Mouse (Mus musculus) limb, embryonic 14.5 days (tissue): ENCODE results near the gene Zranb2. TPM values are rescaled to one million over a fixed set of nuclear protein-coding genes. Genes with fewer than 3 reads are reported as not detected.

Experiments used
- ATAC-seq: fragments of 200-750 bp; cut with Nextera tagmentation; 2 replicates; pipeline ENCODE4 v1.8.0; 2017; ENCODE audit warnings: low read depth, moderate number of reproducible peaks, moderate TSS enrichment; ENCODE audit not compliant: low FRiP score
- DNase-seq: peaks from one replicate; pipeline ENCODE4 v3.0.0-alpha.2; 2015; ENCODE audit warnings: low spot score
- H3K27ac ChIP-seq: fragments of 300-500 bp; sonication (generic); replicated peaks from 2 replicates; pipeline ENCODE4 v1.5.1; 2014; ENCODE audit warnings: low read depth, mild to moderate bottlenecking, low read length, moderate library complexity, mixed read lengths
- H3K27me3 ChIP-seq: fragments of 300-500 bp; sonication (generic); 2 replicates; pipeline ENCODE4 v1.6.1; 2014; ENCODE audit warnings: low read length, mixed read lengths; ENCODE audit not compliant: control insufficient read depth, insufficient read depth
- H3K36me3 ChIP-seq: fragments of 300-500 bp; sonication (generic); 2 replicates; pipeline ENCODE4 v1.6.1; 2014; ENCODE audit warnings: mild to moderate bottlenecking, low read length, moderate library complexity, mixed read lengths; ENCODE audit not compliant: control insufficient read depth, insufficient read depth
- H3K4me1 ChIP-seq: fragments of 300-500 bp; sonication (generic); 2 replicates; pipeline ENCODE4 v1.6.1; 2014; ENCODE audit warnings: antibody characterized with exemption, low read length, mixed read lengths; ENCODE audit not compliant: control insufficient read depth, insufficient read depth
- H3K4me2 ChIP-seq: fragments of 300-500 bp; sonication (generic); replicated peaks from 2 replicates; pipeline ENCODE4 v1.6.1; 2014; ENCODE audit warnings: low read depth, mild to moderate bottlenecking, low read length, moderate library complexity; ENCODE audit not compliant: severe bottlenecking
- H3K4me3 ChIP-seq: fragments of 300-500 bp; sonication (generic); replicated peaks from 2 replicates; pipeline ENCODE4 v1.5.1; 2014; ENCODE audit warnings: low read length
- H3K9ac ChIP-seq: fragments of 300-500 bp; sonication (generic); 2 replicates; pipeline ENCODE4 v1.6.1; 2014; ENCODE audit warnings: mild to moderate bottlenecking, low read depth, low read length, moderate library complexity; ENCODE audit not compliant: severe bottlenecking
- H3K9me3 ChIP-seq: fragments of 300-500 bp; sonication (generic); 2 replicates; pipeline ENCODE4 v1.6.1; 2016; ENCODE audit warnings: low read length; ENCODE audit not compliant: control insufficient read depth
- POLR2A ChIP-seq: fragments of 200-500 bp; IDR thresholded peaks from 2 replicates; pipeline ENCODE4 v1.8.0; 2012; ENCODE audit warnings: inconsistent platforms, mild to moderate bottlenecking, moderate library complexity, borderline replicate concordance; ENCODE audit not compliant: insufficient read depth, insufficient read length; ENCODE audit errors: extremely low read depth
- WGBS: fragments of 180-500 bp; shearing (Covaris S2); extraction: QIAGEN DNeasy Blood & Tissue Kit; methylation state at CpG from one replicate; pipeline ENCODE4 v1.1.7; 2014; 5-methylcytosine and 5-hydroxymethylcytosine counted together
- polyA plus RNA-seq, 2 experiments: library from polyadenylated mRNA; depleted of rRNA in 1 of 2; stranded (reverse) in 1 of 2; unstranded in 1 of 2; fragments of >200 nt; fragmentation: Nextera tagmentation in 1 of 2; extraction: Ambion mirVana in 1 of 2; gene quantifications; 2 replicates each; pipeline versions ENCODE4 v1.2.1 to v1.2.3; 2012 to 2014

Zranb2 gene
- polyA plus RNA-seq, 2 experiments = 97.7 to 105 TPM

DNA sequence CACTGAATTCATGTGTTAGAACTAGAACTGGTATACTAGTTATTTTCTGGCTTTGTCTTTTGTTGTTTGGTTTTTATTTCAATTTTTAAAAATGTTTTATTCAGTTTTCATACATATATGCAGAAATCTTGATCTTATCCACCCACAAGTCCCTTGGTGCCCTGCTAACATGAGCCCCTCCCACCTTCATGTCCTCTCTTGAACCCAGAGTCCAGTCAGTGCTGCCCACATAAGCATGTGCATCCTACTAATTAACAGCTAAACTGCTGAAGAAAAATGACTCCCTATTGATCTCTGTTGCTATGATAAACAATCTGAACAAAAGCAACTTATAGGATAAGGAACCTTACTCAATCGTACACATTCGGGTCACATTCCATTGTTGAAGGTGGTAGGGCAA lies 15.4 kb downstream of the Zranb2 start:
- ATAC-seq (no peak), DNase-seq (no peak)
- 98% methylated on average over 2 of the region's 2 CpGs for WGBS
- no peak overlapping the region for H3K4me3 ChIP-seq
- TF ChIP-seq POLR2A = no peak
- H3K27ac ChIP-seq = no peak overlapping the region
- H3K4me1 ChIP-seq = no peaks in the 10 kb centered on the region
- H3K9ac ChIP-seq = no peak overlapping the region
- H3K9me3 ChIP-seq = no peaks in the 10 kb centered on the region
- H3K36me3 ChIP-seq = peaks cover 45% of the 10 kb centered on the region
- H3K27me3 ChIP-seq = no peaks in the 10 kb centered on the region
- H3K4me2 ChIP-seq = no peak overlapping the region

DNA sequence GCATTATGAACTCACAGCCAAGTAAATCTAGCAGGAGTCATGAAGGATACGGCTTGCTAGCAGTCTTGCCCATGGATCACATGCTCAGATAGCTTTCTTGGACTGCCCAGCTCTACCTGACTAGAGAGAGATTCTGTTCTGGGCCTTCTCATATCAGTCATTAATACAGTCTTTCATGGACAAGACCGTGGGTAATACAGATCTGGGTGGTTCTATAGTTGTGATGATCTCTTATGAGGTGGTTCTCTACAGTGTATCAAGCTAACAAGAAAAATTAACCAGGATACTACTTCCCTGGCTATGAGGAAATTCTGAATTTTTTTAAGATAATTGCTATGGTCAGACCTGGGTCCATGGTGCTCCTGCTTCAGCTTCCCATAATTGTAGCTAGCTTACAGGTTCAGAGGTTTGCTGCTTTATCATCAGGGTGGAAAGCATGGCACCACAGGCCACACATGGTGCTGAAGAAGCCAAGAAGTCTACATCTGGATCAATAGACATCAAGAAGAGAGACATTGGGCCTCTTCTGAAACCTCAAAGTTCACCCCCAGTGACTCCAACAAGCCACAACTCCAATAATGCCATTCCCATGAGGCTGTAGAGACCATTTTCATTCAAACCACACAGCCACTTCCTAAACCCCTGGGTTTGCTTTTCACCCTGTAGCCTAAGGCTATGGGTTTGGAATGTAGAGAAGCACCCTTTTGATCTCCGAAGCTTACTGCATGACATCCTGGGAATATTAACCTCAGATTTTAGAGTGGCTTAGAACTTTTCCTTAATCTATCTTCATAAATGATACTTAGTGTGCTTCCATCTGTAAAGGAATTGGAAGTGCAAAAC lies 16.0 kb downstream of the Zranb2 start:
- Histone ChIP-seq H3K4me1 (no peaks in the 10 kb centered on the region), H3K4me2 (no peak overlapping the region), H3K9me3 (no peaks in the 10 kb centered on the region), H3K36me3 (peaks cover 39% of the 10 kb centered on the region), H3K4me3 (no peak overlapping the region), H3K27me3 (no peaks in the 10 kb centered on the region), H3K9ac (no peak overlapping the region), H3K27ac (no peak overlapping the region)
- 96% methylated on average over 3 of the region's 3 CpGs for WGBS
- no peak for DNase-seq
- no peak for ATAC-seq
- TF ChIP-seq POLR2A = no peak

DNA sequence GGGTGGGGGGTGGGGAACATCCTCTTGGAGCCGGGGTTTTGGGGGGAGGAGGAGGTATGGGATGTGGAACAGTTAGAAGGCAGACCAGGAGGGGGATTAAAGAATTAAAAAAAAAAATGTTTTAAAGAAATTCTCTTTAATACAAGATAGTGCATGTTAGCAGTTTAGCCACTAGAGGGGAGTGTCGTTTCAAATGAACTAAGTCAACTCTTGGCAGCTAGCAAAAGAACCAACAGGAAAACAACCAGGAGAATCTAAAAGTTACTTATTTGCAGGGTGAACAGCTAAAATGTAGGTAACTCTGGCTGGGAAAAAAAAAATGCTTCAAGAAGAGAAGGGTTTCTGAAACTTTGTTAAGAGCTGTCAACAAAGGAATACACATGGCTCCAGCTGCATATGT lies 31.2 kb downstream of the Zranb2 start:
- WGBS = 16% methylated on average over 2 of the region's 2 CpGs
- no peak for ATAC-seq
- no peak overlapping the region for H3K27ac ChIP-seq
- H3K27me3 ChIP-seq = peaks cover 33% of the 10 kb centered on the region
- peaks cover 10% of the 10 kb centered on the region; the same call in 1 of the 2 replicates for H3K4me1 ChIP-seq
- peak; percentile 87 for DNase-seq
- TF ChIP-seq POLR2A = no peak
- H3K9ac ChIP-seq = no peak overlapping the region
- no peaks in the 10 kb centered on the region for H3K9me3 ChIP-seq
- H3K4me3 ChIP-seq = no peak overlapping the region
- no peak overlapping the region for H3K4me2 ChIP-seq
- no peaks in the 10 kb centered on the region for H3K36me3 ChIP-seq

DNA sequence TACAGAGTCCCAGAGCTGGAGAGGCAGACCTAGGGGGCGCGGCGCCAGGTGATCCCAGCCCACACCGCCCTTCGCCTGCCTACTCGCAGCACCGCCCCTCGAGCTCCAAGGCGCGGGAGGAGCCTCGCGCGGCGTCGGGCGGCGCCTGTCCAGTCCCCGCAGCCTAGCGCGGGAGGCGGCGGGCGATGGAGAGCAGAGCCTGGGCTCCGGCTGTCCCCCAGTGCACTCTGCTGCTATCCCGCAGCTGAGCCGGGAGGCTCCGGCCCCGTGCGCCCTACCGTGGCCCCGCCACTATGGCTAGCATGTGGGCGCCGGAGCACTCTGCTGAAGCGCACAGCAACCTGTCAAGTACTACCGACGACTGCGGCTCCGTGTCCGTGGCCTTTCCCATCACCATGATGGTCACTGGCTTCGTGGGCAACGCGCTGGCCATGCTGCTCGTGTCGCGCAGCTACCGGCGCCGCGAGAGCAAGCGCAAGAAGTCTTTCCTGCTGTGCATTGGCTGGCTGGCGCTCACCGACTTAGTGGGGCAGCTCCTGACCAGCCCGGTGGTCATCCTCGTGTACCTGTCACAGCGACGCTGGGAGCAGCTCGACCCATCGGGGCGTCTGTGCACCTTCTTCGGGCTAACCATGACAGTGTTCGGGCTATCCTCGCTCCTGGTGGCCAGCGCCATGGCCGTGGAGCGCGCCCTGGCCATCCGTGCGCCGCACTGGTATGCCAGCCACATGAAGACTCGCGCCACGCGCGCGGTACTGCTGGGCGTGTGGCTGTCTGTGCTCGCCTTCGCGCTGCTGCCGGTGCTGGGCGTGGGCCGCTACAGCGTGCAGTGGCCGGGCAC lies 33.0 kb downstream of the Zranb2 start, which contains the start of gene Ptger3:
Gene Ptger3, plus strand, starts transcription at position 168 of the 841 bp plus-strand sequence.
- peak within 1 kb of the TSS; percentile 47 for H3K4me3 ChIP-seq
- H3K27me3 ChIP-seq = peaks cover 33% of the 10 kb centered on the region
- H3K27ac ChIP-seq = no peak within 1 kb of the TSS
- TF ChIP-seq POLR2A = no peak
- H3K4me1 ChIP-seq = peaks cover 10% of the 10 kb centered on the region; the same call in 1 of the 2 replicates
- no peaks in the 10 kb centered on the region for H3K36me3 ChIP-seq
- 2% methylated on average over 68 of the region's 84 CpGs for WGBS
- DNase-seq (peak; percentile 51), ATAC-seq (peak; percentile 48)
- peak within 1 kb of the TSS; percentile 40 for H3K9ac ChIP-seq
- no peaks in the 10 kb centered on the region for H3K9me3 ChIP-seq
- H3K4me2 ChIP-seq = peak within 1 kb of the TSS; percentile 93

DNA sequence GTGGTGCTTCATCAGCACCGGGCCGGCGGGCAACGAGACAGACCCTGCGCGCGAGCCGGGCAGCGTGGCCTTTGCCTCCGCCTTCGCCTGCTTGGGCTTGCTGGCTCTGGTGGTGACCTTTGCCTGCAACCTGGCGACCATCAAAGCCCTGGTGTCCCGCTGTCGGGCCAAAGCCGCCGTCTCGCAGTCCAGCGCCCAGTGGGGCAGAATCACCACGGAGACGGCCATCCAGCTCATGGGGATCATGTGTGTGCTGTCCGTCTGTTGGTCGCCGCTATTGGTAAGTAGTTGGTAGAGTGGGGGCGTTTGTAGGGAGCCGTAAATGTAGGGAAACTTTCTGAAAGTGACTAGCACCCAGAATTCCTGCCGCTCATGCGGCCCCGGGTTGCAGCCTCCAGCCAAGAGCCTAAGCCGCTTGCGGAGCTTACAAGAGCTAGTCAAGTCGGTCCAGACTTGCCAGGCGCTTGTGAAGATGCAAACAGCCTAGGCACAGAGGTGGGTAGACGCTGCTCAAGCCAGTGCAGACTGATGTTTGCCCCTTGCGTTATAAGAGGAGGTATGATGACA lies 33.7 kb downstream of the Zranb2 start:
- Histone ChIP-seq H3K27me3 (peaks cover 33% of the 10 kb centered on the region), H3K27ac (no peak overlapping the region), H3K9me3 (no peaks in the 10 kb centered on the region), H3K9ac (peak overlapping the region; percentile 40; the same call in 1 of the 2 replicates), H3K4me3 (peak overlapping the region; percentile 47), H3K4me2 (peak overlapping the region; percentile 93), H3K36me3 (no peaks in the 10 kb centered on the region), H3K4me1 (peaks cover 10% of the 10 kb centered on the region; the same call in 1 of the 2 replicates)
- TF ChIP-seq POLR2A = no peak
- DNase-seq (no peak), ATAC-seq (no peak)
- WGBS = 2% methylated on average over 34 of the region's 34 CpGs
